Mouse (Mus musculus) E14TG2a.4 (cell line): ENCODE results near the gene Fastk.

Experiments used
- CTCF ChIP-seq: conservative IDR thresholded peaks from 2 replicates; pipeline ENCODE4 v1.5.1; 2014; ENCODE audit warnings: low read length
- NANOG ChIP-seq: IDR thresholded peaks from 2 replicates; pipeline ENCODE4 v1.6.1; 2014; ENCODE audit warnings: borderline replicate concordance, low read length, mixed read lengths
- POU5F1 ChIP-seq: IDR thresholded peaks from 2 replicates; pipeline ENCODE4 v1.6.1; 2014; ENCODE audit warnings: low read length, borderline replicate concordance

GRCm38 (mm10) chr5:24392724-24393123 is 52.4 kb downstream of the Fastk start:
- TF ChIP-seq CTCF (no peak), POU5F1 (no peak), NANOG (no peak)
